Mouse (Mus musculus) heart, postnatal 0 days (tissue): ENCODE results near the gene Tbl1xr1.

Source experiments
- CTCF ChIP-seq: IDR thresholded peaks from 2 replicates; pipeline ENCODE4 v1.5.1; 2016; ENCODE audit warnings: antibody characterized with exemption, control low read depth, low read depth
- EP300 ChIP-seq: IDR thresholded peaks from 2 replicates; pipeline ENCODE4 v1.6.1; 2016; ENCODE audit warnings: antibody characterized with exemption, low read depth

DNA sequence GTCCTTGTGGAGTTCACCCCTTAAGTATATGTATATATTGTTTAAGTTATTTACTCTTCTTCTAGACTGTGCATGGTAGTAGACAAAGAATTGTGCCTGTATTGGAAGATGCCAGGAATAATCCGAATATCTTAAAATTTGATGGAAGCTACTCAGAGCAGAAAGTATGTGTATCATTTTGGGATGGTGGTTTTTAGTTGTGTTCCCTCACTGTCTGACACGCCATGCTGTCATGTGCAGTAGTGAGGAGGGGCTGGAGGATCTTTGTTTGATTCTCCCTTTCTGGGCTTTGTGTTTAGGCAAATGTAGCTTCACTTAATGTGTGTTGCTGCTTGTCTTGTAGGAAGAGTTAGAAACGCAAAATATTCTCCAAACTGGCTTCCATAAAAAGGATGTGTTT is 39.2 kb downstream of the Tbl1xr1 start:
- TF ChIP-seq CTCF (no peak), EP300 (no peak)
